Mouse (Mus musculus): ENCODE data around the gene Ccr7. TPM values are rescaled to one million over a fixed set of nuclear protein-coding genes. Genes with fewer than 3 reads are reported as not detected.

Ccr7 gene
- polyA plus RNA-seq, 1 experiment from 2014 or later = 0.12 TPM

DNA sequence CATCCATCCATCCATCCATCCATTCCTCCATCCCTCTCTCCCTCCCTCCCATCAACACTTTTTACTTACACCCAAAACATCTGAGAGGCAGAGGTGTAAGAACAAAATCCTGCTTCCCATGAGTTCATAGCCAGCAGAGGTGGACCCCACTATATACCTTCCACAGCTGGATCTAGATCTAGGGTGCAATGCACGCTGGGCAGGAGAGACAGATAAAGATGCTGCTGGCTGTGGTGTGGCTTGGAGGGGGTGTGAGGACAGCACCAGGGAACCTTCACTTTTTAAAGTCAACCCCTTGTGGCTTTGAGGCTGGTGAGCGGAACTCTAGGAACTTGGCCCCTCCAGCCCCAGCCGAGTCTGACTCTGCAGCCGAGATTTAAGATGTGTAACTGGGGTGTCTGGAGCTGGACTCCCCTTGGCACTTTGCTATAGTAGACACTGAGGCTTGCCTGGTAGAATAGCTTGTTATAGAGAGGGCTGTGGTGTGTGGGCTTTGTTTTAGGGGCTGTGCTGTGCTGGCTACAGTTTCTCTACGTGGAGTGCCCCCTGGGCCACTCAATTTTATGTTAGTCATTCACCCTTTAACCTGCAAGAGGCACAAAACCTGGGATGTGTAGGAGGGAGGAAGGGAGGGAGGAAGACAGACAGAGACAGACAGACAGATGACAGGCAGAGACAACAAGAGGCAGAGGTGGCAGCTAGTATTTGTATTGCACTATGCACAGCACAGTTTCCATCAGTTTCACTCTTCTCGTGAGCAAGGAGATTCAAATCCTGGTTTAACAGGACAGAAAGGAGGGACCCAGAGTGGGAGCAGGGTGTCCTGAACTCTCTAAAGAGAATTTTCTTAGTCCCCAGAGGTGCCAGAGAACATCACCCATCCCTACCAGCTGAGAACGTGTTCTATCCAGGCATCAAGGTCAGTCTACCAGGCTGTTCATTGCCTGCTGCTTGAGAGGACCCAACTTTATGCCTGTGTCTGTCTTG is 817 bp downstream of the Ccr7 start:
- CTCF ChIA-PET = interaction anchor here (1.0 kb wide), 1 partner anchor 11 kb away, joined by 3 read pairs; no protein-coding TSS in a partner anchor
- in situ Hi-C loops (cut with MboI; ENCODE audit: low pct_unique_long_range_greater_than_20kb) = no loop called here

DNA sequence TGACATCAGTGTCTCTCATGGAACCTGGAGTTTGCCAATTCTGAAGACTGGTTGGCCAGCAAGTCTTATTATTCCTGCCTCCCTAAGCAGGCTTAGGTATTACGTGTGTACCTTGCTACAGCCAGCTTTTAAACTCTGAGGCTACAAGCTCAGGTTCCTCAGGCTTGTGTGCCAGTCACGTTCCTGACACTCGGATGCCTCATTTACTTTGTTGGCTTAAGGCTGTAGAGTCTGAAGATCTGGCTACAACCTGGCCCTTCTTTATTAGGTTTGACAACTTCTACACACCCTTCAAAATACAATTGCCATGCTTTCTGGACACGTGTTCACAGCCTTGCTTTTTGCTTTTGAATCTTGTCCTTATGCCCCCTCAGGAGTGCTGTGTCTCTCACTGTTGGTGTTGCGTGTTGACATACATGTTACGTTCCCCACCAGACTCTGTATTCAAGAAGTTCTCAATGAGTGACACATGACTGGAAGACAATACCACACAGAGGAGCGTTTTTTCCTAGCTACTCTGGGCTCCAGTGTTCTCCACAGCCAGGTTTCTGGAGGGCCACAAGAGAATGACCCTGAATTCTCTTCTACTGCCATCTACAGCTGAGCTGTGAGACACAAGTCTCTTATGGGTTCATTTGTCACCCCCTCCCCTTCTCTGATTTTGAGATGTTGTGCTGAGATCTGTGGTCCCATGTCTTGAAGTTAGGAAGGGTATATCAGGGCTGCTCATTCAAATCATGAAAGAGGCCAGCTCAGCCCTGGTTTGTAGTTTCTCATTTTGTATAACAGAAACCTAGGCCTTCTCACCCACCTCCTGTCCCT is 2.3 kb downstream of the Ccr7 start:
- in situ Hi-C loops (cut with MboI; ENCODE audit: low pct_unique_long_range_greater_than_20kb) = no loop called here
- TF ChIP-seq CTCF (IDR thresholded peaks at IDR 0.05) = no peak
- DNase-seq (ENCODE audit: low read depth, low spot score) (no peak), ATAC-seq (no peak)
- CTCF ChIA-PET = interaction anchor here (0.9 kb wide), 1 partner anchor 113 kb away, joined by 3 read pairs; no protein-coding TSS in a partner anchor
- POLR2A ChIA-PET = no interaction called here
- peaks cover 38% of the 10 kb centered on the region for H3K27me3 ChIP-seq

More for the DNA sequence above, 817 bp downstream of the Ccr7 start:
- POLR2A ChIA-PET = no interaction called here
- DNase-seq (ENCODE audit: low read depth, low spot score) (no peak), ATAC-seq (no peak)
- no peak for TF ChIP-seq CTCF (IDR thresholded peaks at IDR 0.05)
- H3K27me3 ChIP-seq = peaks cover 41% of the 10 kb centered on the region

DNA sequence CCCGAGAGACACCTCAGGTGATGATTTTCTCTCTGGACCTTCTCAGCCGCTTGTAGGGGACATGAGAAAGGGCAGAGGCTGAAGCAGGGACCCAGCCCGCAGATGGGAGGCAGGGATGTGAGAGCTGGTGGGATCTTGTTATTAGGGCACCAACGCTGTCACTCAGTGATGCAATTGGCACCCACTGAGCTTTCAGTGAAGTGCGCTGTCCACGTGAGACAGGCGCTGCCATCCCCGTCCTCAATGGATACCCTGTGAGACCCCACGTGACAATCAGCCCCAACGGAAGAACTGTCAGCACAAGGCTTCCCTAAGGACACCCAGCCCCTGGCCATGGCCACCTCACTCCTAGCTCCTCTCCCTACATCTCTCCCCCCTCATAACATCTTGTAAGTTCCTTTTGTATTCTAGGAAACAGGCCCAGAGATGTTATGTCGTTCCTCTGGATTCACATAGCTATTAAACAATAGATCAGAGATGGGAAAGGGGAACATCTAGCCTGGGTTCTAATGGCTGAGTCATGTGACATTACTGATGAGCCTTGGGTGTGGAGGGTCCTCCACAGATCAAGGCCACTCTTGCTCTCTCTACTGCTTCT is 3.4 kb downstream of the Ccr7 start:
- ATAC-seq (no peak), DNase-seq (ENCODE audit: low read depth, low spot score) (no peak)
- no peak for TF ChIP-seq CTCF (IDR thresholded peaks at IDR 0.05)
- in situ Hi-C loops (cut with MboI; ENCODE audit: low pct_unique_long_range_greater_than_20kb) = no loop called here
- CTCF ChIA-PET = interaction anchor here (0.9 to 1.2 kb wide), 2 partner anchors 112 kb away, joined by 3 read pairs; no protein-coding TSS in a partner anchor
- POLR2A ChIA-PET = no interaction called here
- peaks cover 29% of the 10 kb centered on the region for H3K27me3 ChIP-seq

DNA sequence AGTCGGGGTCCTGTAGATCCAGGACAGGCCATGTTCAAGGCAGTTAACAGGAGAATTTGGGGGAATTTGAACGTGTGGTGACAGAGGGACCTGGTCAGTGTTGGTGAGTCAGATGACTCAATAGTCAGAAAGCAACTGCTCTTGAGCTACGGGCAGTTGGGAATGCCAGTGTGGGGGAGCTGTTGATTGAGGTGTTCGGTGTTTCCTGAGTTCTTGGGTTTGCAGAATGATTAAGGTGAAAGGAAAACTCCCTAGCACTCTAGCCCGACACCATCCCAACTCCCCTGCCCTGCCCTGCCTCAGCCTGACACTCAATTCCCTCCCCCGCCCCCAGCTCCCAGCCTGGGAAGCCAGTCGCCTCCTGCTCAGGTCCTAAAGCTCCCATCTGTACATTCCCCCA is 4.0 kb downstream of the Ccr7 start:
- CTCF ChIA-PET = interaction anchor here (0.9 to 1.2 kb wide), 3 partner anchors 9 to 117 kb away, joined by 3 read pairs; no protein-coding TSS in a partner anchor
- POLR2A ChIA-PET = no interaction called here
- no peak for DNase-seq (ENCODE audit: low read depth, low spot score)

DNA sequence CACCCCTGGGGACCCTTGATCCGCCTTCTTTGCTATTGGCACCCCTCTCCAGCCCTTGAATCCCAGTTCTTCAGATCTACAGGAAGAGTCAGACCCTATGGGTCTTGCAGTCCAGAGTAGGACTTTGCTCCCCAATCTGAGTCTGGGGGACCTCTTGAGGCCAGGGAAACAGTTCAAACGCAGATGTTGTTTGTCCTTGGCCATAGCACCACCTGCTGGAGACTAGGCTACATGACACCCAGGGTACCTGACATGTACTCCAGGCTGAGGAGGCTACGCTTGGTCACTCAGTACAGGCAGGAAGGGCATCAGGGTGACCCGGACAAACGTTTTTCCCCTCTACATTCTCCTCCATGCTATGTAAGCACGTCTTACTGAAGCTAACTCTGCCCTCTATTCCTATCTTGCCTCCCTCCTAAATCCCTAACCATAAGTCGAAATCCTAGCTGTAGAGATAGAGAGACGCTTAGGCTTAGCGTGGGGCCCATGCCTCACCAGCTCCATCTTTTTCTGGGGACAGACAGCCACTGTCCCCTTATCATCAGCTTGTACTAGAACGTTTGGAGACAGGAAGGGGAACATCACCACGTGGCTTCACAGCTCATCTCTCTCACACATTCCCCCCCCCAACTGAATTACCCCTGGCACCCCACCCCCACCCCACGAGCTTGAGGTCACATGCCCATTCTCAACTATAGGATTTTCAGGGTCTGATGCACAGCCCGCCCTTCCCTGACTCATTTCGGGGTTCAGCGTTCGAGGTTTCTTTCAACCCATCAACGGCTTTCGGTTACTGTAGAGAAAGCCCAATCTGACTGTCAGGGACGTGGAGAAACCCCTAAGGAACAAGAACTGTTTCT is 4.7 kb downstream of the Ccr7 start:
- TF ChIP-seq CTCF (IDR thresholded peaks at IDR 0.05) = peak; percentile 93
- POLR2A ChIA-PET = interaction anchor here (0.7 kb wide), 1 partner anchor 105 kb away, joined by 3 read pairs; no protein-coding TSS in a partner anchor
- in situ Hi-C loops (cut with MboI; ENCODE audit: low pct_unique_long_range_greater_than_20kb) = loop anchor here (5.0 kb wide), 3 partner anchors 113 to 233 kb away; no protein-coding TSS in a partner anchor
- CTCF ChIA-PET = interaction anchor here (0.6 to 1.9 kb wide), 9 partner anchors 8 to 117 kb away, joined by 3 to 4 read pairs (median 3); no protein-coding TSS in a partner anchor
- DNase-seq (ENCODE audit: low read depth, low spot score) (no peak), ATAC-seq (no peak)
- H3K27me3 ChIP-seq = peaks cover 26% of the 10 kb centered on the region

More for the DNA sequence above, 4.0 kb downstream of the Ccr7 start:
- in situ Hi-C loops (cut with MboI; ENCODE audit: low pct_unique_long_range_greater_than_20kb) = no loop called here
- H3K27me3 ChIP-seq = peaks cover 29% of the 10 kb centered on the region
- no peak for ATAC-seq
- no peak for TF ChIP-seq CTCF (IDR thresholded peaks at IDR 0.05)

DNA sequence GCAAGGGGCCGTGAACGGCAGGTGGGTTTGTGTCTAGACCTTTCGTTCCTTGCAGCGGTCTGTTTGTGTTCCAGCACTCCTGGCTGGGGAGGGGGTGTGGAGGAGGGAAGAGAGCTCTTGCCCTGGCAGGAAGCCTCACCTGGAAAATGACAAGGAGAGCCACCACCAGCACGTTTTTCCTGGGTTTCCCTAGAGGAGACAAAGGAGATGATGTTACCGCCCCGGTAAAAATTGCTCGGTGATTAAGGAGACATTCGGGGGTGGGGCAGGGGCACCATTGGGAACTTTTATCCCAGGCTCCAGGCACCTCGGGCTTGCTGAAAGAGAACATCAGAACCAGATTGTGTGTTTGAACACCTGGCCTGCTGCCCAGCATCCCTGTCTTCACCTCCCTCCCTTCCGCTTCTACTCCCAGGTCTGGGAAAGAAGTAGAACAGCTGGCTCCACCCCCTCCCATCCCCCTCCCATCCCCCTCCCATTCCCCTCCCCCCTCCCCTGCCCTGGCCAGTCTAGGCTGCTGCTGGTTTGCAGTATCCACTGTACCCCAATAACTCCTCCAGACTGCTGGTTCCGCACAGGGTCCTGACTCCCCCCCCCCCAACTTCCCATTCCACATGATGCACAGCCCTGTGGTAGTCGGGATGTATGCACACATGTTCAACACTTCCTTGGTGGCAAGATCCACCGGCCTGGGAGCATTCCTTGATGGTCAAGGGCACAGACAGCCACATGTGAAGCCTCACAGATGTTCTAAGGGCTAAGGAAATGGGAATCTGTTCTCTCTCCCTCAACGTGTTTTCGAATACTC is 5.8 kb downstream of the Ccr7 start:
- DNase-seq (ENCODE audit: low read depth, low spot score) = no peak
- peaks cover 20% of the 10 kb centered on the region for H3K27me3 ChIP-seq
- no peak for TF ChIP-seq CTCF (IDR thresholded peaks at IDR 0.05)
- in situ Hi-C loops (cut with MboI; ENCODE audit: low pct_unique_long_range_greater_than_20kb) = loop anchor here (5.0 kb wide), 3 partner anchors 112 to 232 kb away; no protein-coding TSS in a partner anchor
- ATAC-seq = no peak
- POLR2A ChIA-PET = no interaction called here
- CTCF ChIA-PET = interaction anchor here (1.0 to 1.9 kb wide), 4 partner anchors 20 to 111 kb away, joined by 3 to 4 read pairs (median 4); no protein-coding TSS in a partner anchor

DNA sequence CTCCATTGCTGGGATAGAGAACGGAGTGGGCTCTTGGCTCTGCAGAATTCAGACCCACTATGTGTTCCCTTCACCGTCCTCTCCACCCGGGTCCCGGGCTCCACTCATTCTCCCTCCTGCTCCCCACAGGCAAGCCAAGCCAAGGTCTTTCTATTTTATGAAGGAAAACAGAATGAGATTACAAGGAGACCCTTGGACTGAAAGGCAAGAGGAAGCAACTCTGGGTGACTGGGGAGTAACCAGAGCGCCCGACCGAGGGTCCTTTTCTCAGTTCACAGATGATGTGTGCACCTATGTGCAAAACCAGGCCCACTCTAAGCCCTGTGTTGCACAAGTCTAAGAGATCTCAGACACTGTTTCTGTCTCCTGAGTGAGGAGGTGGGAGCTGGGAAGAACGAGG is 6.5 kb downstream of the Ccr7 start:
- peaks cover 15% of the 10 kb centered on the region for H3K27me3 ChIP-seq
- CTCF ChIA-PET = interaction anchor here (1.2 kb wide), 1 partner anchor 107 kb away, joined by 3 read pairs; no protein-coding TSS in a partner anchor
- TF ChIP-seq CTCF (IDR thresholded peaks at IDR 0.05) = no peak
- no peak for ATAC-seq
- POLR2A ChIA-PET = no interaction called here
- DNase-seq (ENCODE audit: low read depth, low spot score) = no peak
- in situ Hi-C loops (cut with MboI; ENCODE audit: low pct_unique_long_range_greater_than_20kb) = loop anchor here (5.0 kb wide), 3 partner anchors 111 to 231 kb away; no protein-coding TSS in a partner anchor

DNA sequence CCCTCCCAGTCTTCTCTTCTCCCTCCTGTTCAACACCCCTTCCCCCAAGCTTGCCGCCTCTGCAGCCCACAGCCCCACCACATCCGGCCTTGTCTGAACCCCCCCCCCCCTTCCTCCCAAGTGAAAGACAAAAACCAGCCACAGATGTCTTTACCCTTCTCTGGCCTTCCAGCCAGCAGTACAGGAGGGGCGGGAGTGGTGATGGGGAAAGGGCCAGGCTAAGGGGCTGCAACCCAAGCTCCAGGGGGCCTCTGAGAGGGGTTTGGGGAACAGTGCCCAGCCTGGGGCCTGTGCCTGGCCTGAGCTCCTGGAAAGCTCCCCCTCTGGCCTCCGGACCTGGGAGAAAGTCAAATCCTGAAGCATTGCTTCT is 7.0 kb downstream of the Ccr7 start:
- in situ Hi-C loops (cut with MboI; ENCODE audit: low pct_unique_long_range_greater_than_20kb) = loop anchor here (5.0 kb wide), 3 partner anchors 111 to 231 kb away; no protein-coding TSS in a partner anchor
- POLR2A ChIA-PET = no interaction called here
- peaks cover 15% of the 10 kb centered on the region for H3K27me3 ChIP-seq
- ATAC-seq (no peak), DNase-seq (ENCODE audit: low read depth, low spot score) (no peak)
- no peak for TF ChIP-seq CTCF (IDR thresholded peaks at IDR 0.05)
- CTCF ChIA-PET = interaction anchor here (1.0 kb wide), 1 partner anchor 108 kb away, joined by 3 read pairs; no protein-coding TSS in a partner anchor

Data from Patski (cell line).